Mouse (Mus musculus) ES-Bruce4 (cell line): ENCODE data around the gene Fars2. TPM values are rescaled to one million over a fixed set of nuclear protein-coding genes. Genes with fewer than 3 reads are reported as not detected.

Experiments used
- H3K27ac ChIP-seq: 2 replicates; pipeline ENCODE4 v1.5.1; 2012; ENCODE audit warnings: low read length, inconsistent platforms; ENCODE audit not compliant: insufficient read depth
- H3K27me3 ChIP-seq: 2 replicates; pipeline ENCODE4 v1.6.1; 2012; ENCODE audit warnings: mild to moderate bottlenecking, low read length, inconsistent platforms; ENCODE audit not compliant: control insufficient read depth, poor library complexity, insufficient read depth, severe bottlenecking
- H3K36me3 ChIP-seq: 2 replicates; pipeline ENCODE4 v1.6.1; 2012; ENCODE audit warnings: inconsistent platforms, mild to moderate bottlenecking, low read length, moderate library complexity; ENCODE audit not compliant: control insufficient read depth, poor library complexity, insufficient read depth, severe bottlenecking
- H3K4me1 ChIP-seq: one replicate; pipeline ENCODE4 v1.8.1; 2011; ENCODE audit warnings: low read length; ENCODE audit not compliant: control insufficient read depth, insufficient read depth
- H3K4me3 ChIP-seq: 2 replicates; pipeline ENCODE4 v1.5.1; 2011; ENCODE audit warnings: low read depth, mild to moderate bottlenecking, low read length
- H3K9ac ChIP-seq: 2 replicates; pipeline ENCODE4 v1.6.1; 2012; ENCODE audit warnings: low read depth, mild to moderate bottlenecking, inconsistent platforms; ENCODE audit not compliant: poor library complexity, severe bottlenecking
- H3K9me3 ChIP-seq: replicated peaks from 2 replicates; pipeline ENCODE4 v1.6.1; 2012; ENCODE audit warnings: mild to moderate bottlenecking, low read length, inconsistent platforms; ENCODE audit not compliant: control insufficient read depth, poor library complexity, insufficient read depth, severe bottlenecking
- CTCF ChIP-seq: IDR thresholded peaks from one replicate; pipeline ENCODE4 v1.8.1; 2011; ENCODE audit warnings: low read depth, low read length
- EP300 ChIP-seq: IDR thresholded peaks from 2 replicates; pipeline ENCODE4 v1.6.1; 2011; ENCODE audit warnings: low read depth, low read length; ENCODE audit not compliant: insufficient read depth
- POLR2A ChIP-seq: IDR thresholded peaks from one replicate; pipeline ENCODE4 v1.8.1; 2011; ENCODE audit warnings: low read length; ENCODE audit not compliant: insufficient read depth
- polyA plus RNA-seq: library from polyadenylated mRNA; stranded (reverse); fragments of >200 nt; gene quantifications from 2 replicates; pipeline ENCODE4 v1.2.4, GENCODE M21; 2011; ENCODE audit warnings: low read depth; ENCODE audit not compliant: missing spikeins, insufficient read depth, insufficient read length

The Fars2 gene
- polyA plus RNA-seq, 1 experiment = 23.3 TPM

GRCm38 (mm10) chr13:36564764-36565315 is 447.6 kb downstream of the Fars2 start:
- H3K9ac ChIP-seq = no peak overlapping the region
- TF ChIP-seq POLR2A (no peak), CTCF (no peak), EP300 (no peak)
- no peak overlapping the region for H3K4me3 ChIP-seq
- no peaks in the 10 kb centered on the region for H3K4me1 ChIP-seq
- no peaks in the 10 kb centered on the region for H3K36me3 ChIP-seq
- H3K9me3 ChIP-seq = no peaks in the 10 kb centered on the region
- H3K27ac ChIP-seq = no peak overlapping the region
- H3K27me3 ChIP-seq = no peaks in the 10 kb centered on the region

GRCm38 (mm10) chr13:36576781-36577180 is 459.6 kb downstream of the Fars2 start:
- Histone ChIP-seq H3K9me3 (no peaks in the 10 kb centered on the region), H3K27ac (no peak overlapping the region), H3K36me3 (no peaks in the 10 kb centered on the region), H3K4me1 (no peaks in the 10 kb centered on the region), H3K27me3 (no peaks in the 10 kb centered on the region), H3K4me3 (no peak overlapping the region), H3K9ac (no peak overlapping the region)
- TF ChIP-seq CTCF (no peak), POLR2A (no peak), EP300 (no peak)

- no peaks in the 10 kb centered on the region for H3K9me3 ChIP-seq
- H3K36me3 ChIP-seq = no peaks in the 10 kb centered on the region
- no peak overlapping the region for H3K4me3 ChIP-seq
- H3K27me3 ChIP-seq = no peaks in the 10 kb centered on the region
- H3K27ac ChIP-seq = no peak overlapping the region
- no peaks in the 10 kb centered on the region for H3K4me1 ChIP-seq
- TF ChIP-seq POLR2A (no peak), CTCF (no peak), EP300 (no peak)
- H3K9ac ChIP-seq = no peak overlapping the region; the same call in 1 of the 2 replicates
These were observed 460.8 kb downstream of the Fars2 start for GRCm38 (mm10) chr13:36577916-36578568.

- H3K4me3 ChIP-seq = peak overlapping the region; percentile 68
- no peaks in the 10 kb centered on the region for H3K27me3 ChIP-seq
- H3K27ac ChIP-seq = no peak overlapping the region
- no peaks in the 10 kb centered on the region for H3K4me1 ChIP-seq
- no peaks in the 10 kb centered on the region for H3K36me3 ChIP-seq
- no peaks in the 10 kb centered on the region for H3K9me3 ChIP-seq
- peak overlapping the region; percentile 50 for H3K9ac ChIP-seq
- TF ChIP-seq POLR2A = no peak
- no peak for TF ChIP-seq CTCF
- TF ChIP-seq EP300 = no peak
These were observed 461.5 kb downstream of the Fars2 start for GRCm38 (mm10) chr13:36578569-36579333.

GRCm38 (mm10) chr13:36582406-36583070 is 465.3 kb downstream of the Fars2 start:
- no peak overlapping the region for H3K4me3 ChIP-seq

More at GRCm38 (mm10) chr13:36582406-36583070, 465.3 kb downstream of the Fars2 start:
- Histone ChIP-seq H3K36me3 (no peaks in the 10 kb centered on the region), H3K9me3 (no peaks in the 10 kb centered on the region), H3K4me1 (no peaks in the 10 kb centered on the region), H3K27ac (no peak overlapping the region), H3K27me3 (no peaks in the 10 kb centered on the region), H3K9ac (no peak overlapping the region)
- TF ChIP-seq EP300 (no peak), CTCF (no peak), POLR2A (no peak)
